Mouse (Mus musculus) T-cell, adult 2 months (primary cell): ENCODE measurements around the gene Sdk1.
"Not testable (repeated sequence)": the region's sequence is repeated elsewhere in the genome, so short reads cannot be mapped to it uniquely, and the experiment has no call there.

Experiments
- DNase-seq: peaks from one replicate; pipeline ENCODE4 v3.0.0; 2022; ENCODE audit warnings: low spot score

Gene Sdk1

GRCm38 (mm10) chr5:141468821-141469220 lies 227.5 kb downstream of the Sdk1 start:
- no peak for DNase-seq

- DNase-seq: no peak
Observed at GRCm38 (mm10) chr5:141505281-141505680, 264.0 kb downstream of the Sdk1 start.

GRCm38 (mm10) chr5:141506344-141506743 lies 265.1 kb downstream of the Sdk1 start:
- DNase-seq: no peak

GRCm38 (mm10) chr5:141524801-141525715 lies 283.8 kb downstream of the Sdk1 start:
- DNase-seq: no peak

- DNase-seq: no peak
Observed at GRCm38 (mm10) chr5:141540193-141540592, 298.9 kb downstream of the Sdk1 start.

GRCm38 (mm10) chr5:141542890-141543666 lies 301.8 kb downstream of the Sdk1 start:
- no peak for DNase-seq

GRCm38 (mm10) chr5:141553444-141553843 lies 312.2 kb downstream of the Sdk1 start:
- DNase-seq: no peak

GRCm38 (mm10) chr5:141558731-141559130 lies 317.4 kb downstream of the Sdk1 start:
- no peak for DNase-seq

GRCm38 (mm10) chr5:141560325-141560724 lies 319.0 kb downstream of the Sdk1 start:
- no peak for DNase-seq

GRCm38 (mm10) chr5:141561989-141562560 lies 320.8 kb downstream of the Sdk1 start:
- no peak for DNase-seq

GRCm38 (mm10) chr5:141564197-141564596 lies 322.9 kb downstream of the Sdk1 start:
- no peak for DNase-seq

GRCm38 (mm10) chr5:141568106-141568505 lies 326.8 kb downstream of the Sdk1 start:
- no peak for DNase-seq

- no peak for DNase-seq
Observed at GRCm38 (mm10) chr5:141570442-141570841, 329.2 kb downstream of the Sdk1 start.

- DNase-seq: no peak
Observed at GRCm38 (mm10) chr5:141574263-141574662, 333.0 kb downstream of the Sdk1 start.

GRCm38 (mm10) chr5:141591246-141591645 lies 350.0 kb downstream of the Sdk1 start:
- DNase-seq: no peak

- DNase-seq: no peak
Observed at GRCm38 (mm10) chr5:141612721-141613120, 371.4 kb downstream of the Sdk1 start.

GRCm38 (mm10) chr5:141615763-141616162 lies 374.5 kb downstream of the Sdk1 start:
- DNase-seq: no peak

GRCm38 (mm10) chr5:141617660-141618059 lies 376.4 kb downstream of the Sdk1 start:
- no peak for DNase-seq

GRCm38 (mm10) chr5:141625401-141625800 lies 384.1 kb downstream of the Sdk1 start:
- DNase-seq: no peak

GRCm38 (mm10) chr5:141631641-141632040 lies 390.4 kb downstream of the Sdk1 start:
- no peak for DNase-seq

- DNase-seq: no peak
Observed at GRCm38 (mm10) chr5:141633271-141633670, 392.0 kb downstream of the Sdk1 start.

- no peak for DNase-seq
Observed at GRCm38 (mm10) chr5:141636406-141636805, 395.1 kb downstream of the Sdk1 start.

- not testable (repeated sequence) for DNase-seq
Observed at GRCm38 (mm10) chr5:141637054-141637453, 395.8 kb downstream of the Sdk1 start.
